Mouse (Mus musculus) ES-Bruce4 (cell line): ENCODE data around the gene Nell2.

Experiments used
- CTCF ChIP-seq: IDR thresholded peaks from one replicate; pipeline ENCODE4 v1.8.1; 2011; ENCODE audit warnings: low read depth, low read length
- POLR2A ChIP-seq: IDR thresholded peaks from one replicate; pipeline ENCODE4 v1.8.1; 2011; ENCODE audit warnings: low read length; ENCODE audit not compliant: insufficient read depth

- TF ChIP-seq CTCF = no peak
- no peak for TF ChIP-seq POLR2A
Measured at GRCm38 (mm10) chr15:95285199-95285598, 243.2 kb downstream of the Nell2 start.
